Mouse (Mus musculus) heart, embryonic 12.5 days (tissue): ENCODE results near the gene Pmch. TPM values are rescaled to one million over a fixed set of nuclear protein-coding genes. Genes with fewer than 3 reads are reported as not detected.

ENCODE experiments used
- ATAC-seq: fragments of 200-750 bp; cut with Nextera tagmentation; 2 replicates; pipeline ENCODE4 v1.8.0; 2017; ENCODE audit warnings: moderate TSS enrichment, moderate library complexity; ENCODE audit not compliant: insufficient number of reproducible peaks, low FRiP score
- H3K27ac ChIP-seq: fragments of 300-500 bp; sonication (generic); 2 replicates; pipeline ENCODE4 v1.5.1; 2016; ENCODE audit warnings: mild to moderate bottlenecking, moderate library complexity; ENCODE audit not compliant: poor library complexity, severe bottlenecking
- H3K27me3 ChIP-seq: fragments of 300-500 bp; sonication (generic); replicated peaks from 2 replicates; pipeline ENCODE4 v1.6.1; 2016; ENCODE audit warnings: mild to moderate bottlenecking, moderate library complexity
- H3K36me3 ChIP-seq: fragments of 300-500 bp; sonication (generic); 2 replicates; pipeline ENCODE4 v1.6.1; 2016; ENCODE audit warnings: mild to moderate bottlenecking, moderate library complexity
- H3K4me1 ChIP-seq: fragments of 300-500 bp; sonication (generic); replicated peaks from 2 replicates; pipeline ENCODE4 v1.6.1; 2016; ENCODE audit warnings: mild to moderate bottlenecking
- H3K4me2 ChIP-seq: fragments of 300-500 bp; sonication (generic); 2 replicates; pipeline ENCODE4 v1.6.1; 2016; ENCODE audit warnings: mild to moderate bottlenecking, moderate library complexity
- H3K4me3 ChIP-seq: fragments of 300-500 bp; sonication (generic); 2 replicates; pipeline ENCODE4 v1.5.1; 2016; ENCODE audit warnings: mild to moderate bottlenecking
- H3K9ac ChIP-seq: fragments of 300-500 bp; sonication (generic); 2 replicates; pipeline ENCODE4 v1.6.1; 2016; ENCODE audit warnings: mild to moderate bottlenecking, moderate library complexity
- H3K9me3 ChIP-seq: fragments of 300-500 bp; sonication (generic); replicated peaks from 2 replicates; pipeline ENCODE4 v1.6.1; 2016; ENCODE audit warnings: mild to moderate bottlenecking, moderate library complexity
- WGBS: fragments of 180-500 bp; shearing (Covaris S2); methylation state at CpG from one replicate; pipeline ENCODE4 v1.1.7; 2016; 5-methylcytosine and 5-hydroxymethylcytosine counted together
- polyA plus RNA-seq: library from polyadenylated mRNA; unstranded; fragments of >200 nt; fragmentation: Nextera tagmentation; extraction: Ambion mirVana; gene quantifications from 2 replicates; pipeline ENCODE4 v1.2.1, GENCODE M21; 2016

Gene Pmch
- 0.92 and 1.2 TPM in 2 replicates for polyA plus RNA-seq

DNA sequence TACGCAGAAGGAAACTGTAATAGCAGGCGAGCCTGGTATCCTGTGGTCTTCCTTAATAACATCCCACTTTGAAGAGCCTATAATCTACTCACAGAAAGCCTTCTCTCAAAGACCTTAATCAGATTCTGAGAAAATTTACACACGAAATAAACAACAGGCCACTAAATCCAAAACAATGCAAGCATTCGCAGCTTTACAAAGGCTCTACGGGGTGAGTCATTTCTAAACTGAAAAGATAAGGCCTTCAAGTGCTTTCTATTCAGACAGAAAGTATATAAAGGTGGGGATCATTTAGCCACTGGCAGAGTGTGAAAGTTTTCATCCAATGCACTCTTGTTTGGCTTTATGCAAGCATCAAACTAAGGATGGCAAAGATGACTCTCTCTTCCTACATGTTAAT is at the start of gene Pmch:
TSS of gene Pmch (plus strand) at position 301 of the 400 bp plus-strand sequence.
- Histone ChIP-seq H3K36me3 (peaks cover 13% of the 10 kb centered on the region; the same call in 1 of the 2 replicates), H3K9ac (no peak within 1 kb of the TSS), H3K27me3 (no peaks in the 10 kb centered on the region), H3K27ac (no peak within 1 kb of the TSS), H3K9me3 (no peaks in the 10 kb centered on the region), H3K4me3 (no peak within 1 kb of the TSS), H3K4me2 (no peak within 1 kb of the TSS), H3K4me1 (no peaks in the 10 kb centered on the region)
- 67% methylated on average over 5 of the region's 5 CpGs for WGBS
- no peak for ATAC-seq

DNA sequence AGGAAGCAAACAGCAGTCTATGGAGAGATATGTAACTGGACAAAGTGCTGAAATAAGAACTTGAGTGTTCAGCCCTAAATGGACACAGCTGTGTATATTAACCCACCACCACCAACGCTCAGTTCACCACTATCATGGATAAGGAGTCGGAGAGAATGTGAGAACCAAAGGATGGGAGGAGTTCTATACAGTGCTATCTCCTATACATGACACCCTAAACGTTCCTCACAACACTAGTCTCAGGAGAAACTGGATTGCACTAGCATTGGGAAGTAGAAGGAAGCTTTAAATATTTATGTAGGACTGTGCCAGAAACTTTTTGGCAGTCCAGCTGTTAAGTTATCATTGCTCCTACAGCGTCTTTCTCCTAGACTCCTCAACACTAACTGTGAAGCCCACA is 46.6 kb upstream of the Pmch start:
- no peak overlapping the region for H3K9ac ChIP-seq
- ATAC-seq, result no peak
- H3K27ac ChIP-seq, result no peak overlapping the region
- WGBS, result 68% methylated on average over 4 of the region's 4 CpGs
- no peak overlapping the region for H3K4me3 ChIP-seq
- H3K9me3 ChIP-seq, result no peaks in the 10 kb centered on the region
- no peaks in the 10 kb centered on the region for H3K27me3 ChIP-seq
- H3K36me3 ChIP-seq, result no peaks in the 10 kb centered on the region
- no peak overlapping the region for H3K4me2 ChIP-seq
- H3K4me1 ChIP-seq, result no peaks in the 10 kb centered on the region

DNA sequence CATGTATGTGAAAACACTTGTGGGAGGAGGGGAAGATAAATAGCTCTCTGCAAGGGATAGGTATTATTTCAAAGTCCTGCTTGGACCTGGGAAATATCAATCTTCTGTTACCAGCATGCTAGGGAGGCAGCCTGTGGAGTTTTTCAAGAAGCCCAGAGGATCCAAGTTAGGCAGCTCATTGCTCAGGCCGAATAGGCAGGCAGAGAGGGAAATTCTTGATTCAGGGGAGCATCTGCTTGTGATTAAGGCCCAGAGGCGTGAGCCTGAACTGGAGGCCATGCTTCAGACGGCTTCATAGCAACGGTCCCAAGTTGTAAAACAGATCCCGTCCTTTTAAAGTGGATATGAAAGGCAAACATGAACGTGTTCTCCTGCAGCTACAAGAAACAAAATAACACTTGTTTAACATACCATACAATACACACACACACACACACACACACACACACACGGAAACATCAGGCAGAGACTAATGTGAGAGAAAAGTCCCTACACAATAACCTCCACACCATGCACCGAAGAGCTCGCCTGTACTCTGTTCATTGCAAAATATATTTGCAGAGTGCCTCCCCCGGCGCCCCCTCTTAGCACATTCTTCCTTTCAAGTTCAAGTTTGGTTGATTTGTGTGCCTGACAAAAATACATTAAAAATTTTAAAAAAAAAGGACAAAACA is 44.6 kb upstream of the Pmch start:
- no peaks in the 10 kb centered on the region for H3K9me3 ChIP-seq
- H3K27me3 ChIP-seq, result no peaks in the 10 kb centered on the region
- no peaks in the 10 kb centered on the region for H3K4me1 ChIP-seq
- H3K4me3 ChIP-seq, result no peak overlapping the region
- WGBS, result 58% methylated on average over 11 of the region's 11 CpGs
- no peak overlapping the region for H3K4me2 ChIP-seq
- no peak overlapping the region for H3K27ac ChIP-seq
- no peak for ATAC-seq
- no peaks in the 10 kb centered on the region for H3K36me3 ChIP-seq
- no peak overlapping the region for H3K9ac ChIP-seq

DNA sequence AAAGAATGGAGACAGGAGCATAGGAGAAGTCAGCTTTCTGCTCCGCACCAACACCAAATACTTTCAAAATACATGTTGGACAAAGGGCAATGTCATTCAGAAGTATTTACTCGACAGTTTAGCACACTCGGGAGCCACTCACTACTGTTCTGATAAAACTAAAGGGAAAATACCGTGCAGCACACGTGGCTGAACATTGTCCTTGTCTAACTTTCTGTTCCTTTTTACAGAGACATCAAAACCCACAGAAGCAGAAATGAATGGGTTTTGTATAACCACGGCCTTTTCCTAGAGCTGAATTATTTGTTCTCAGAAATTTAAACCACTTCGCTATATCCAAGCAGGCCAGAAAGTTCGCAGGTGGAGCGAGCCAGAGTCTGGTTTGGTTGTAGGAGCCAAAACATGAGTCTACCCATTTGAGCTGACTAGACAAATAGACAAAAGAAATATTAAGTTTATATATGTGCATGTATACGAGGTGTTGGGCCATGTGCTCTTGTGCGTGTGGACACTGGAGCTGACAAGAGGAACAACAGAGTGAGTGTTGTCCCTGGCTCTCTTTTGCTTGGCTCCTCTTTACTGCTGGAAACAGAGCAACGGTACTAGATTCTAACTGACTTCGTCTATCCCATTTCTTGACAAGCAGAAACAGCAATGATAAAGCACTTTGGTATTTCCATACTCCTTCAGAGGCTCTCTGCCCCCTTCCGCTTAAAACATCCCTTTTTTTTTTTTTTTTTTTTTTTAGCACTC is 36.5 kb upstream of the Pmch start:
- WGBS, result 69% methylated on average over 14 of the region's 14 CpGs
- no peaks in the 10 kb centered on the region for H3K27me3 ChIP-seq
- H3K4me3 ChIP-seq, result no peak overlapping the region
- H3K36me3 ChIP-seq, result no peaks in the 10 kb centered on the region
- no peak overlapping the region for H3K9ac ChIP-seq
- H3K9me3 ChIP-seq, result no peaks in the 10 kb centered on the region
- no peaks in the 10 kb centered on the region for H3K4me1 ChIP-seq
- H3K4me2 ChIP-seq, result no peak overlapping the region
- H3K27ac ChIP-seq, result no peak overlapping the region
- no peak for ATAC-seq

DNA sequence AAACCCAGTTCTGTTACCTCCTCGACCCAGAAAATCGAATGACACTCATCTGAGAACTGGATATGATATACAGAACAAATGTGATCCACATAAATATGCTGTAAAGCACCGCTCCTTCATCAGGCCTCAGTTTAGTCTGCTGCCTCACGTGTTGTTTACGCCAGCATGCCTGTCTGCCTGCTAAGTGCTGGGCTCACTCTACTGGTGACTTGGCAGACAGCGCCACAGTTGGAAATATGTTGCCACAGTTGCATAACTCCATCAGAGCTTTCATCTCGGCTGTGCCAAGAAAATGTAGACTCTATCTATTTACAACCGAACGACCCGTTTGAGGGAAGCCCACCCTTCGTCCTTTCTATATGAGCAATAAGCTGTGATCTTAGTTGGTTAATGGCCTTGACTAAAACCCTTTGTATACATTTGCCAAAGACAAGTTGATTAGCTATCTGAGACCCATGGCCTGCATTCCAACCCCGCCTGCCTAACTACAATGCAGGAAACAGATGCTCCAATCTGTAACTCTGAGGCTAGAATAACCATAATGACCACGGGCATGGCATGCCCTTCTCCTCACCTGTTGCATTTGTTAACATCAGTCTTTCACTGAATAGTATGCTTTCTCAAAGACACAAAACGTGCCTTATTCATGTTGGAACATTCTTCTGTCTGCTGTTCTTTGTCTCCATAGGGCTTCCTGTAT is 33.8 kb upstream of the Pmch start:
- 75% methylated on average over 14 of the region's 14 CpGs for WGBS
- H3K27me3 ChIP-seq, result no peaks in the 10 kb centered on the region
- no peak overlapping the region for H3K27ac ChIP-seq
- H3K9ac ChIP-seq, result no peak overlapping the region
- H3K4me1 ChIP-seq, result no peaks in the 10 kb centered on the region
- no peaks in the 10 kb centered on the region for H3K9me3 ChIP-seq
- no peak overlapping the region for H3K4me3 ChIP-seq
- no peaks in the 10 kb centered on the region for H3K36me3 ChIP-seq
- no peak for ATAC-seq
- H3K4me2 ChIP-seq, result no peak overlapping the region

DNA sequence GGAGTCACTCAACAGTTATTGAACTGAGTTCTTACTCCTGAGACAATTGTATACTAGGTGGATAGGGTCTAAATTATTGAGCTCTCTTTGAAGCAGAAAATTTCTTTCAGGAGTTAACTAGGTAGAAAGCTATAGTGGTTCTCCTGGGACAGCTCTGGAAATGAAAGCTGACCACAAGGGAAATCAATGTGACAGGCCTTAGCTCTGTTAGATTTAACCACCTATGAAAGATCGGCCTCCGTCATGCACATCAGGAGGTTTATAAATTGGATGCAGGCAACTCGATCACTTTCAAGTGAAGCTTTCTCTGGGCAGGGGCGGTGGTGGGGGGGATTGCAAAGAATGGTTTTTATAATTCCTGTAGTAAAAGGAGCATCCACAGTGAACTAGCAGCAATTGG is 27.4 kb upstream of the Pmch start:
- Histone ChIP-seq H3K9me3 (no peaks in the 10 kb centered on the region), H3K4me2 (no peak overlapping the region), H3K4me1 (no peaks in the 10 kb centered on the region), H3K4me3 (no peak overlapping the region), H3K27me3 (no peaks in the 10 kb centered on the region), H3K27ac (no peak overlapping the region), H3K36me3 (no peaks in the 10 kb centered on the region), H3K9ac (no peak overlapping the region)
- no peak for ATAC-seq
- 84% methylated on average over 4 of the region's 4 CpGs for WGBS

DNA sequence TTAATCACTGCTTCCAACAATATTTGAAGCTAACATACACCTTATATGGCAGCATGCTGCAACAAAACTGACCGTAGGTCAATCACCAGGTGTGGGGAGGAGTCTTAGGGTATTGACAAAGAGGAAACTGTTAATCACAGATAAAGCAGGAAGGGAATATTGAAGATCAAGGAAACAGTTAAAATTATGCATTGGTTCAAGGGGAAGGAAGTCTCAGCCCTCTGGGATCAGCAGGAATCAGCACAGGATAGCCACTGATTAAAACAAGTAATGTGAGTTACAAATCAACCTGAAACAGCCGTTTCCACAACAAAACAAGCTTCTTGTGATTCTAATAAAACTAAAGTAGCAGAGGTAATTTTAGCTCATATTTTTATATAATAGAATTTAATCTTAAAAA is 26.0 kb upstream of the Pmch start:
- Histone ChIP-seq H3K4me1 (no peaks in the 10 kb centered on the region), H3K4me3 (no peak overlapping the region), H3K4me2 (no peak overlapping the region), H3K27ac (no peak overlapping the region), H3K9me3 (no peaks in the 10 kb centered on the region), H3K36me3 (no peaks in the 10 kb centered on the region), H3K27me3 (no peaks in the 10 kb centered on the region), H3K9ac (no peak overlapping the region)
- 50% methylated on average over 2 of the region's 2 CpGs for WGBS
- no peak for ATAC-seq

DNA sequence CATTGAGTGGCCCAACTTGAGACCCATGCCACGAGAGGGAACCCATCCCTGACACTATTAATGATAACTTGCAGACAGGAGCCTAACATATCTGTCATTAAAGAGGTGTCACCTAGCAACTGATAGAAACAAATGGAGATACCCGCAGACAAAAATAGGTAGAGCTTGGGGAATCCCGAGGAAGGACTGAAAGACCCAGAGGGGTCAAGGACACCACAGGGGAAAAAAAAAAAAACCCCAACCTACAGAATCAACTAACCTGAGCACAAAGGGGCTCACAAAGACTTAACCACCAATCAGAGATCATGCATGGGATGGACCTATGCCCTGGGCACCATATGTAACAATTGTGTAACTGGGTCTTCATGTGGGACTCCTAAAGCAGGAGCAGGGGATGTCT is 23.5 kb upstream of the Pmch start:
- H3K9ac ChIP-seq, result no peak overlapping the region
- H3K36me3 ChIP-seq, result no peaks in the 10 kb centered on the region
- H3K4me2 ChIP-seq, result no peak overlapping the region
- no peak overlapping the region for H3K4me3 ChIP-seq
- no peaks in the 10 kb centered on the region for H3K4me1 ChIP-seq
- no peak for ATAC-seq
- 49% methylated on average over 3 of the region's 3 CpGs for WGBS
- no peak overlapping the region for H3K27ac ChIP-seq
- no peaks in the 10 kb centered on the region for H3K27me3 ChIP-seq
- no peaks in the 10 kb centered on the region for H3K9me3 ChIP-seq

DNA sequence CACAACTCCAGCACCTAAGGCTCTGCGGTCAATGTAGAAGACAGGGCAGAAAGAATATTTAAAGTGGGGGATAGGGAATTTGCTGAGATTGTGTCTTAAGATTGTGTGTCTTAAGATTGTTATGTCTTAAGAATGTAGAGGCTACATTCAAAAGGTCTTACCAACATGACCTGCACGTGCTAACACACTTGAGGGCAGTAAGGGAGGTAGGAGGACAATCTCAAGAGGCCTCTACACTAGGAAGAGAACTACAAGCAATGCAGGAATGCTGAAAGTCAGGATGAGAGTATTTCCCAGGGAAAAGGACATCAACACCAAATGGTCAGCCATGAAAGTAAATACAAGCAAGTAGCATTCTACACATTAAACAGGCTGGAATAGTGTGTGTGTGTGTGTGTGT is 15.3 kb downstream of the Pmch start:
- Histone ChIP-seq H3K4me1 (no peaks in the 10 kb centered on the region), H3K27ac (no peak overlapping the region), H3K9me3 (no peaks in the 10 kb centered on the region), H3K36me3 (peaks cover 9% of the 10 kb centered on the region), H3K9ac (no peak overlapping the region), H3K27me3 (no peaks in the 10 kb centered on the region), H3K4me3 (no peak overlapping the region), H3K4me2 (no peak overlapping the region)
- ATAC-seq, result no peak
- WGBS, result 95% methylated on average over 2 of the region's 2 CpGs

DNA sequence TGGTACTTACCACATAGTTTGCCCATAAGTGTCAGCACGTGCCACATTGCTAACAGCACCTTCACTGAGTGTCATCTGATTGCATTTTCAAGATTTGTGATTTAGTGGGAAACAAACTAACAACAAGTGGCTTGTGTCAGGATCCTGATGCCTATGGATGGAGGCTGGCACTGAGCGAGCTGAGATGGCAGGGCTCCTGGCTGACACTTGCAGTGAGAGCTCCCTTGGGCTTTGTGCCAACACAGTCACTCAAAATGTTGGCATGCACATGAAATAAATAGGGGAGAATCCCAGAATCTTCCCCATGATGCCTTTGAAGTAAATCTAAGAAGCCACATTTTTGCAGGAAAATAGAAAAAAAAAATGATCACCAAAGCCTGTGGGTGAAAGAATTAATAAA is 22.4 kb downstream of the Pmch start:
- H3K36me3 ChIP-seq, result peaks cover 15% of the 10 kb centered on the region
- no peaks in the 10 kb centered on the region for H3K27me3 ChIP-seq
- no peaks in the 10 kb centered on the region for H3K4me1 ChIP-seq
- no peak overlapping the region for H3K9ac ChIP-seq
- H3K4me3 ChIP-seq, result no peak overlapping the region
- 85% methylated on average over 2 of the region's 2 CpGs for WGBS
- no peak for ATAC-seq
- no peak overlapping the region for H3K4me2 ChIP-seq
- no peak overlapping the region for H3K27ac ChIP-seq
- H3K9me3 ChIP-seq, result no peaks in the 10 kb centered on the region

DNA sequence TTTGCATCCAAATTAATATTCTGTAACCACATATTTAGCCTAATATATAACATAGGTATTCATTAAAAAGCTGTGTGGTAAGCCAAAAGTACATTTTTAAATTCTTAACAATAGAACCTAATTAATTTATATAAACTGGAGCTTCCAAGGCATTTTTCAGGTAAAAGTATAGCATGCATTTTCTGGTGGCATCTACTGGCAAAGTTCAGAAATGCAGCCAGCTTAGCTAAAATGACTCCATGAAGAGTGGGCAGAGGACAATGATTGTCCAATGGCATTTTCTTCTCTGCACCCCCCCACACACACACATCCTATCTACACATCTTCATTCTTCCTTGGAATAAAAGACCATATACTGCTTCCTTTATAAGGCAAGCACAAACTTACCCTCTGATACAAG is 28.8 kb downstream of the Pmch start:
- Histone ChIP-seq H3K4me3 (no peak overlapping the region), H3K9ac (no peak overlapping the region), H3K27me3 (no peaks in the 10 kb centered on the region), H3K4me2 (no peak overlapping the region), H3K36me3 (peaks cover 7% of the 10 kb centered on the region; the same call in 1 of the 2 replicates), H3K4me1 (no peaks in the 10 kb centered on the region), H3K9me3 (no peaks in the 10 kb centered on the region), H3K27ac (no peak overlapping the region)
- no peak for ATAC-seq
